Mouse (Mus musculus): ENCODE results near the gene Nectin2.

Gene Nectin2

DNA sequence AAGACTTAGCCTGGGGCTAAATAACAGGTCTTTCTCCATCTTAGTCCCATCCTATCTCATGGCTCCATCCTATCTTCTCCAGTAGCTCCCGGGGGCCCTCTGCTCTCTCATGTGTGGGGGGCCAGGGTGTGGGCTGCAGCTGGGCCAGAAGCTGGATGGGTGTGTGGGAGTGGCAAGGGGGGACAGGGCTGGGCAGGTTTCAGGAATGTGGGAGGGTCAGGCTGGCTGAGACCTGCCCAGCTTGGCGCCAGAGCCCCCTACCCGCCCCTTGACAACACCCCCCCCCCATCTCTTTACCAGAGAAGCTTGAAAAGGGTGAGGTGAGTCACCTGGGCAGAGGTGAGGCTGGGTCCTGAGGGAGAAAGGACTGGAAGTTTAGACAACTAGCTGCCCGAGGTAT, 18.7 kb upstream of the Nectin2 start:
- DNase-seq (ENCODE audit: low spot score), result no peak

DNA sequence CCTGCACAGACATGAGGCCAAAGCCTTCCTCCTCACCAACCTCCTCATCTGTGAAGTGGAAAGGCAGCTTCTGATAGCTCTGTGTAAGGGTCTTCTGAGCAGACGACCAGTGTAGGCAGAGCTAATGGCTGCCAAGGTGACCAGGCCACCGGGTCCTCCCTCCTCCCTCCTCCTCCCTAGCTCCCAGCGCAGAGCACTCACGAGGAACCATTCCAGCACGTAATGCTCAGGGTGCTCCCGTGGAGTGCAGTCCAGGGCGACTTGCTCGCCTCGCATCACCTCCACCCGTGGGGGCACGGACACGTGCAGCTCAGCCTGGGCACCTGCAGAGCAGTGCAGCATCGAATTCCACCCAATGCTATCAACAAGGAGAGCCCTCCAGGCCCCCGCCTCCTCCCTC, 18.0 kb upstream of the Nectin2 start:
- DNase-seq (ENCODE audit: low spot score), result no peak

DNA sequence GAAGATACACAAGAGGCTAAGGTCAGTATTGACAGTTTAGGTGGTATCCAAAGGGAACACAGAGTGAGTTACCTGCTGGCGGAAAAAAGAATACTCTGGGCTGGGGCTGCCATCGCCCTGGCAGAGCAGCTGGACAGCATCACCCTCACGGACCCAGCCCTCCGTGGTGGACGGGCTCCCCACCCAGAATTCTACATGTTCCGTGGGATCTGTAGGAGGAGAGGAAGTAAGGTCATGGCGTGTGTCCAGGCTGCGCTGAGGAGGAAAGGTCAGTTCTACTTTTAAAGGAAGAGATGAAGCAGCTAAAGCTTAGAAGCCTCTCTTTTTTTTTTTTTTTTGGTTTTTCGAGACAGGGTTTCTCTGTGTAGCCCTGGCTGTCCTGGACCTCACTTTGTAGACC, 14.3 kb upstream of the Nectin2 start:
- DNase-seq (ENCODE audit: low spot score), result no peak

DNA sequence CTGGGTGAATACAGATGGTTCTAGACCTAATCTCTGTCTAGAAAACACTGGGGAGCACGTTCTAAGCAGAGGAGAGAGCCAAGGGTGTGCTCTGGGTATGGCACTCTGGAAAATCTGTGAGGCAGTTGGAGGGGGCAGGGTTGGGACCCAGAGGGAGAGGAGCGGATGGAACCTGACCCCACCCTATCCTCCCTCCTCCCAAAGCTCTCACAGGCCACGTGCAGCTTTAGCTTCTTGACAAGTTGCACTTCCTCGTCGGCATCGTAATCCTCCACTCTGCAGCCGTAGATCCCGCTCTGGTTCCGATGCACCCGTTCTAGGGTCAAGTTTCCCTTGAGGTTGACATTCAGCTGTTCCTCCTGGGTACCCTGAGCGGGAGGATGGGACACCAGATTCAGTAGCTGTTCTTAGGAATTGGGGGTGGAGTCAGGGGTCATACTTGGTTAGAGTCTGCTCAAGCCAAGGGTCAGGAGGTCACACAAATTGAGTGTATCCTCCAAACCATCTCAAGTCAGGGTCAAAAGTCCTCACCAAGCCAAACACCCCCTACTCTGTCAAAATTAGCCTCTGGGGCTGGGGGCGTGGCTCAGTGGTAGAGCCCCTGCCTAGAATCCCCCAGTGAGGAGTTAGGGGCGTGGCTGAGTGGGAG, 13.7 kb upstream of the Nectin2 start:
- no peak for DNase-seq (ENCODE audit: low spot score)

DNA sequence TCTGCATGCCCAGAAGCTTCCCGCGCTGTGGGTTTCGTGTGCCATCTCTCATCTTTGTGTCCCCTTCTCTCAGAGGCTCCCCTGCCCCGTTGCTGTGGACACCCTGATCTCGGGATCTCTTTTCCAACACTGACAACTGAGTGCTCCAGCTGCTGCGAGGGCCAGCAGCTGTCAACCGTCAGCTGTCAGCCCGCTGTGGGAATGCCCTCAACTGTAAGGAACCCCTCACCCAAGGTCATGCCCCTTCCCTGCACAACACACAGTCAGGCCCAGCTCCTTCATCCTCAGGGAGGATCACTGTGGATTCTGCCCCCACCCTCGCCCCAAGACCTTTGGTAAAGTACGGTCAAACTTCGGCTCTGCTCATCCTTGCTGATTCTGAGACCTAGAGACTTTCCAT, 12.0 kb upstream of the Nectin2 start:
- DNase-seq (ENCODE audit: low spot score), result no peak

DNA sequence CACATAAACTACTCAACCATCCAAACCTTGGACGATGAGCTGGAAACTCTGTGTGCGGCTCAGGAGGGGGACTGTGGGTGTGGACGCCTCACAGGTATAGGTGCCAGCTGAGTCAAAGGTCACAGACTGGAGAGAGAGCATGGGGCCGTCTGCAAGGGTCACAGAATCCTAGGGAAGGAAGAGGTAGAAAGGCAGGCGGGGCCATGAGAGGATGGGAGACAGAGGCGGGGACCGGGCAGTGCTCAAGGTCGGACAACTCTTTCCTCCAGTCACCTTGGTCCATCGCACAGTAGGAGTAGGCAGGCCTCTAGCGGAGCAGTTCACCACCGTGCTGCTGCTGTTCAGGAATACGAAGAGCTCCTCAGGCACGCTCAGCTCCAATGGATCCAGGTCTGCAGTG, 9.7 kb upstream of the Nectin2 start:
- no peak for DNase-seq (ENCODE audit: low spot score)

DNA sequence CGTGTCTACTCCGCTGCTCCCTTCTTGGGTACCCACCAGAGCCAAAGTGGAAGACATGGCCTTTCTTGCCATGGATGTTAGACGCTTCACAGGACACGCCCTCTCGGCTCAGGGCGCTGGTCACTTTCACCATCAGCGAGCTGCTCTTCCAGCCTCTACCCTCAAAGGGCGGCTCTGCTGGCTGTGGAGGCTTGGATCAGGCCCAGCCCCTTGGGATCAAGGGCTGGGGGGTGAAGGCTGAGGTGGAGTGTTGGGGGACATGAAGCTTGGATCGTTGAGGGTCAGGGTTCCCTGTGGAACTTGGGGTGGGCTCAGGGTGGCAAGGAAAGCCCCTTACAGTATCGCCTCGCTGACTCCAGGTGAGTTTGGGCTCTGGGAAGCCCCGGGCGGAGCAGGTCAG, 8.3 kb upstream of the Nectin2 start:
- DNase-seq (ENCODE audit: low spot score), result no peak

DNA sequence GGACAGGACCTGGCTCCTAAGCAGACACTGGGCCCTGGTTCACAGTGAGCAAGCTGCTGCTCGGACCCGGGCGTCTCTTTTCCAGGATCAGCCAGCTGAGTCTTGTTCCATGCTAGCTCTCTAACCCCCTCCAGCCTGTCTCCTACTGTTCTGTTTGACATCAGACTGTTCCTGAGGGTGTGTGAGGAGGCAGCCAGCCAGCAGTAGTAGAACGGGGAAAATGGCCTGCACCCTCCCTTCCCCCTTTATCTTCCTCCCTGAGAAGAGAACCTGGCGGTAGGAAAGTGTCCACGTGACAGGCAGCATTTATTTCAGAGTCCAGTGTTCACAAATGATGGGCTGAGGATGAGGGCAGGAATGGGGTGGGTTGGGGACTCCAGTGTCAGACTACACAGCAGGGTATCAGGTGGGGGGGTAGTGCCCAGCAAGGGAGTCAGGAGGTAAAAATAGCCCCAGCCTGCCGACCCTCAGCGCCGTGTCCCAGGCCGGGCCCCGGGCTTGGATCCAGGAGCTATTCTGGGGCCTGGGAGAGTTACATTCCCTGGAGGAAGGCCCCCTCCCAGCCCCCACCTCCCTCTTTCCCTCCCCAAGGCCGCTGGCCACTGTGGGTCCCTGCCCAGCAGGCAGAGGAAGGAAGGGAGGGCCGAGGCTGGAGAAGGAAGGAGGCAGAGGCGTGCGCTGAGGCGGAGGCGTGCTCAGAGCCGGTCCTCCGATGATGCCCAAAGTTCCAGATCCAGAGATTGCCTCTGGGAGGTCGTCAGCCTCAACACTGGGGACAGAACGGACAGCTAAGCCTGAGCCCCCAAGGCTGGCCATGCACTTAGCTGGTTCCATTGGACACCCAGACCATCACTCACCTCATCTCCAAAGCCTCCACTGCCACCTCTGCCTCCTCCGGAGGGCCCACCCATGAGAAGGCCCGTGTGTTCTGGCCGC, 5.8 kb upstream of the Nectin2 start:
- no peak for DNase-seq (ENCODE audit: low spot score)

DNA sequence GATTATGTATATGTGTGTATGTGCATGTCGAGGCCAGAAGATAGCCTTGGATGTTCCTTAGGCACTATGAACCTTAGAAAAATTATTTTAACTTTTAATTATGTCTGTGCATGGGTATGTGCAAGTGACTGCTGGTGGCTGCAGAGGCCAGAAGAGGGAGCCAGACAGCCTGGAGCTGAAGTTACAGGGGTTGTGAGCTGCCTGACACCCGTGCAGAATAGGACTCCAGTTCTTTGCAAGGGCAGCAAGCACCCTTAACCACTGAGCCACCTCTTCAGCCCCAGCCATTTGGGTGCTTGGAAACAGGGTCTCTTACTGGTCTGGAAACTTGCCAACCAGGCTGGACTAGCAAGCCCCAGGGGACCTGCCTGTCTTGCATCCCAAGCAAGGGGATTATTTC, 4.7 kb upstream of the Nectin2 start:
- DNase-seq (ENCODE audit: low spot score), result no peak

DNA sequence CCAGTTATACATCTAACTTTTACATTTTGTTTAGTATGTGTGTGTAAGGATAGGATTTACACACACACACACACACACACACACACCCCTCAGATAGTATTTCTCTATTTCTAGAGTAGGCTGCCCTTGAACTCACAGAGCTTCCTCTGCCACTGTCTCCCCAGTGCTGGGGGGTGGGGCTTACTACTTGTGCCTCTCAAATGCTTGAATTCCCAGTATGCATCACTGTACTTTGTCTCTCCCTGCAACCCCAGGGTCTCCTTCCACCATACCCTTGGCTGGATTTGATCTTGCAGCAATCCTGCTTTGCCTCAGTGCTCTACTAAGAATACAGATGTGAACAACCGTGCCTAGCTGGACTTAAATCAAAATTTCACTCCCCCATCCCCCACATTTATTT, 3.8 kb upstream of the Nectin2 start:
- DNase-seq (ENCODE audit: low spot score), result no peak

DNA sequence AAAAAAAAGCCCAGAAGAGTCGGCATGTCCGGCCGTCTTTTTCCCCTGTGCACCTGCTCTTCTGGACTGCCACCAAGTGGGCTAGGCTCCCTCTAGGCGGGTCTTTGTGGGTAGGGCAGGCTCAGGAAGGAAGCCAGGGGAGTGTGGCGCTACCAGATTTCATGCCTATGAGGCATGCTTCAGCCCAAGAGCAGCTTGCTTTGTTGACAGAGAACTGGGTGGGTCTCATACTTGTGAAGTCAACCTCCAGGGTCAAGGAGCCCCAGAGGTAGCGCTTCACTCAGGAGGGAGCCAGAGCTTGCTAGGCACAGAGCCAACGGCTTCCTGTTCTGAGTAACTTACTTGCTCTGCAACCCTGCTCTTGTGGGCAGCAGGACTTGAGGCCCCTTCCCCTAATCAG, 3.3 kb upstream of the Nectin2 start:
- no peak for DNase-seq (ENCODE audit: low spot score)

DNA sequence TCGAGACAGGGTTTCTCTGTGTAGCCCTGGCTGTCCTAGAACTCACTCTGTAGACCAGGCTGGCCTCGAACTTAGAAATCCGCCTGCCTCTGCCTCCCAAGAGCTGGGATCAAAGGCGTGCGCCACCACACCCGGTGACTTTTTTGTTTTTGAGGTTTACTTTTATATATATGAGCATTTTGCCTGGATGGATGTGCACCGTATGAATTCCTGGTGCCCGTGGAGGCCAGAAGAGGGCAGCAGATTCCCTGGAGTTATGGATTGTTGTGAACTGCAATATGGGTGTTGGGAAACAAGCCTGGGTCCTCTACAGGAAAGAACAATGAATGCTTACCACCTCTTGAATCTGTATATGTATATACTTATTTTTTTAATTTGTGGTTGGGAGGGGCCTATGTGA, 2.4 kb upstream of the Nectin2 start:
- no peak for DNase-seq (ENCODE audit: low spot score)

DNA sequence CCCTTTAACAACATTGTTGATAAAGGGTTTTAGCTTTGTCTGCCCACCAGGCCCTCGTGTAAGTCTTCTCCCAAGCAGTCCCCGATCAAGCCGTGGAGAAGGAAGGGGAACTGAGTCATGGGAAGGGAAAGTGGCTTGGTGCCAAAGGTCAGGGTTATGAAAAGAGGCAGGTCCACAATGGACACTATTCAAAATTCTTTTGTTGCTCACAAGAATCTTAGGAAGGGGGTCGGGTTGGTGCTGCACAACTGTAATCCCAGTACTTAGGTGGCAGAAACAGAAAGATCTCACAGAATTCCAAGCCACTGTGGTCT, 744 bp upstream of the Nectin2 start:
- no peak for DNase-seq (ENCODE audit: low spot score)

DNA sequence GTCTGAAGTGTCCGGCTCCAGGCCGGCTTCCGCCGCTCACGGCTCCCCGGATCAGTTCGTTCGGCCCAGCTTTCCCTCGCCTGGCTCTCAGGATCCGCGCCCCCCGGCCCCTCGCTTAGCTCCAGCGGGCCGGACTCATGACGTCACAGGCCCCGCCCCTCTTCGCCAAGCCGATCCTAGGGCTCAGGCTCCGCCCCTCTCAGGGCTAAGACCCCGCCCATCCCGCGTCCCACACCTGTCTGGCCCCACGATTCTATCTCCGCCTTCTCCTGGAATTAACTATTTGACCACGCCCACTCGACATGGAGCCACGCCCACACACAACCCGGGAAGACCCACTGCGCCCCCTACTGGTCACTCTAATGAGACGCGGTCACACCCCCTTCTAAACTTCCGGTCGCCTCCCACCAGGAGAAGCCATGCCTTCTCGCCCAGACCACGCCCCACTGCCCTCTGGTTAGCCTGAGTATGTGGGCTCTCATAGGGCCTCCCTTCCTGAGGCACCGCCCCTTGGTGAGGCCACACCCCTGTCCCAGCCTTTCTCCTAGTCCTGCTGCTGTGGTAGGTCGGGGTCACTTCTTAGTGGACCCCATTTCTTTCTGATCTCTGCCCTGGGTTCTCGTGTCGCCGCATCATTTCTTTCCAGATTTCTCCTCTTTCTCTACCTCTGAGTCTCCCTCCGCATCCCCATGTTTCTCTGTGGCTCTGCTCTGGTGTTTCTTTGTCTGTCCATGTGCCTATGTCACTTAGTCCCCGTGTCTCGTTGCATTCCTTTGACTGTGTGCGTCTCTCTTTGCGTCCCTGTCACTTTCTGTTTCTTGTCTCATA, 680 bp downstream of the Nectin2 start:
- peak; percentile 98 for DNase-seq (ENCODE audit: low spot score)

DNA sequence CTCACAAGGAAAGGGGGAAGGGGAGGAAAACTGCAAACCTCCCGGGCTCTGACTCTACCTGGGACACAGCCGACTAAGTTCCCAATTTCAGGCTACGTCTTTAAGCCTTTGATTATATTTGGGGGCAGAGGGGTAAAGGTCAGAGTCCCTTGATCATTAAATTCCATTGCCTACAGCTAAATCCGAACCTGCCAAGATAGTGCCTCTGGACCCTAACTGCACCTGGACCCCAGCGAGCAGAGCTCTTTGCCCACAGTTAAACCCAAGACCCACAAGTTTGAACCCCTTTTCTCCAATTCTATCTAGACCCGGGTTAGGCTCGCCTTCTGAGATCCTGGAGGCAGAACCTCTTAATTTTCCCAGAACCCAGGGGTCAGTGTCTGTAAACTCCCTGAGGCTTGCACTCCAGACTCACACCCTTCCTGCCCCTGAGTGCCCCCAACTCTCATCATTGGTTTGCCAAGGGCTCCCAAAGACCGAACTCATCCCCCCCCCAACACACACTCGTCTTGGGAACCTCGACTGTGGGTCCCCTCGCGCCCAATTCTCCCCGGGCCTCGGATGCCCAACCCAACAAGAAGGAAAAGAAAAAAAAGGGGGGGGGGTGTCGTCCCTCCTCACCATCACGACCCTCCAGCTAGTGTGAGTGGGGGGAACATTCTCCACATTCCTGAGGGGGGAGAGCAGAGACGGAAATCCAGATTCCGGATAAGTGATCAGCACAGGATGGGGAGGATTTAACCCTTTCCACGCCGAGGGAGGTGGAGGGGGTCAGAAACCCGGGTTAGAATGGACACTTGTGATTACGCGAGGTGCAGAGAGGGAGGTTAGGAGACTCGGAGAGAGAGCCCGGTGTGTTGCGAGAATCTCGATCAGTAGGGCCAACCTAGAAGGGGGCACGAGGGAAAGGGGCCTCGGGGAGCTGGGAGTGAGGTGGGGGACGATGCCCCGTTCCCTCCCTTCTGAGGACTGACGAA, 1.8 kb downstream of the Nectin2 start:
- DNase-seq (ENCODE audit: low spot score), result peak; percentile 16

DNA sequence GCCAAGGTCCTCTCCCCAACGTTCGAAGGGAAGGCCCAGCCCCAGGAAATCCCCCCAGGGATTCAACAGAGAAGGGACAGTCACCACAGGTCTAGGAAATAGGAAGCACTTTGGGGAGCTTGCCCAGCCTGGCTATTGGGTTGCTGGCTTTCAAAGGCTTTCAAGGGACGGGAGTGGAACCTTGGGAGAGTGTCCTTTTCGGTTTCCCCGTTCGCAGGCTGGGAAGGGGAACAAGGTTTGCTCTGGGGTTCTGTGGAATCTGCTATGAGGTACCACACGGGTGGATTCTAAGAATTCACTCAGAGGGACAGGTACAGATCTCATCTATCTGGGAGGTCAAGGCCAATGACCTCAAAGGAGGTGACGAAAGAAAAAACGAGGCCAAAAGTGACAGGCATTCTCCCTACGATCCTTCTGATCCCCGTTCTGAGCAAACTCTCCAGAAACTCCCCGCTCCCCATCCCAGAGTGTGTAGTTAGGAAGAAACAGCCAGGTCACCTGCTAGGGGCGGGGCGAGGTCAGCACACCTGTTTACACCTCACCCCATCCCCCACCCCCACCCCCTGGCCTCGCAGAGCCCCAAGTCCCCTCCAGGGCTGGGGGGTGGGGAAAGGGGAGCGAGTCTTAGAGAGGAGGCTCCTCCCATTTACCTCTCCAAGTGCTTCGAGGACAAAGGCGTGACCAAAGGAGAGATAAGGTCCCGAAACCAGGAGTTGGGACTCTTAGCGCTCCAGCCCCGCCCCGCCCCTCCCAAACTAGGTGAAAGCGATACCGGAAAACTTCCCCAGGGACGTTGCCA, 2.7 kb downstream of the Nectin2 start:
- DNase-seq (ENCODE audit: low spot score), result peak; percentile 31

DNA sequence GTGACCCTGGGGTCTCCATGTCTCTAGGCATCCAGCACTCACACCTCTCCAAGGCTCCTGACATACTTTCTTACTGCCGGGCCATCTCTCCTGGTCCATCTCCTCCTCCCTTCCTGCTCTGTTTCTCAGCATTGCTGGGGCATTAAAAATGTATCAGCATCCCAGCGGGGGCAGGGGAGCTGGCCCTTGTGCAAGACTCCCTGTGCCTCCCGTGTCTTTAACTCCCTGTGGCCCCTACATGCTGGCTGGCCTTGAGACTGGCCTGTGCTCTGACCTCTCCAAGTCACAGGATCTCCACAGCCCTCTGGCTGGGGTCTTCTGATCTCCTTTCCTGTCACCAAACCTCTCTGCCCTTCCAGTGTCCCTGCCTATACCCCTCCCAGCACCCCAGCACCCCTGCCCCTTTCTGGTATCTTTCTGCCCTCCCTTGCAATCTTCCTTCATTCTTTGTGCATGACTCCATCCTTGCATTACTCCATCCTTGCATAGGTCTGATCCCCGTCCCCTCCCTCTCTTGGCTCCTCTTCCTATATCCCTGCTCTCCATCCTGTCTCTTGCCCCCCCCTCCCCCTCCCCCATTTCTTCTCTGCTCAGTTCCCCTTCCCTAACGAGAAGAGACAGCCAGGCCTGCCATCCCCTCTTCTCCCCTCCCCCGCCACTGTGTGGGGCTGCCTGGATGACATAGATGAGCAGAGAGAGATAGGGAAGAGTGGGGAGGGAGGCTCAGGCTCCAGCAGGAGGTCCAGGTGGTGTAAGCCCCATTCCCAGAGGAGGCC, 3.7 kb downstream of the Nectin2 start:
- no peak for DNase-seq (ENCODE audit: low spot score)

DNA sequence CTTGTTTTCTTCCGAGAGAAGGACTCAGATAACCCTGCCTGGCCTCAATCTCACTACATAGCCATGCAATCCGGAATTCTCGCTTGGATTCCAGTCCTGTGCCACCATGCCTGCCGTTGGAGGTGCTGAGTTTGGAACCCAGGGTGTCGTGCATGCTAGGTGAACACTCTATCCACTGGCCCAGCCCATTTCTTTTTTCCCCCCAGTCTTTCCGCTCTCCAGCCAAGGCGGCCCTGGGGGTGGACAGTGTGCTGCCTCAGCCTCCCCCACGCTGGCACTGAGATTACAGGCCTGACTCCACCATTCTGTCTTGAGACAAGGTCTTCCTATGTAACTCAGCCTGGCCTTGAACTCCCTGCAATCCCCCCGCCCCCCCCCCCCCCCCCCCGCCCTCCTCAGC, 4.3 kb downstream of the Nectin2 start:
- no peak for DNase-seq (ENCODE audit: low spot score)

DNA sequence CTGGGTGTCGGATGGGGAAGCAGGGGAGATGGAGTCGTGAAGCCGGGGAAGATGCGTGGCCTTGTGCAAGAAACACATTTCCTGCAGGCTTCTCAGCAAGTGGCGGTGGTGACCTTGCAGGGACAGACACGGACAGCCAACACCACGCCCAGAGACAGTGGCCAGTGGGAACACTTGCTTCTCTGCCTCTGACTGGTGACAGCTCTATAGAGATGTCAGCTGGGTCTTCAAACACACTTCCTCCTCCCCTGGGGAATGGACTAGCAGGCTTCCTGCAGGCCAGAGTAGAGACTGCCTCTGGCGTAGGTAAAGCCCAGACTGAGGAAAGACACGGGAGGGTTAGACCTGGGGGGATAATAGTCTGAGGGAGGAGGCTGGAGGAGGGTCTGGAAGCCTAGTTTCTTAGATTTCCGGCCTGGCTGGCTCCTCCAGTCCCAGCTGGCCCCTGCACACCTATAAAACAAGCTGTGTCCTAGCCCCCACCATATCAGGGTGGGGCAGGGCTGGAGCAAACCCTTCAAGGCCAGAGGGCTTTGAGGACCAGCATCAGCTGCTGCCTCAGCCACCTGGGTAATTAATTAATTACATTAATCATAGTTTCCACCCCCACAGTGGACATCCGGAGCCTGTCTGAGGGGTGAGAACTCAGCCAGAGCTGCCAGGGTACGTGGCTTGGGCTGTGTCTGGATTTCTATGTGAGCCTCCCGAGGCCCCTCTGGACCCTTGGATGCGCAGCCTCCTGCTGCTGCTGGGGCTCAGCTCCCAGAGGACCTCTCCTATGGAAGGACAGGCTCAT, 5.5 kb downstream of the Nectin2 start:
- no peak for DNase-seq (ENCODE audit: low spot score)
